Mouse (Mus musculus) intestine, postnatal 0 days (tissue): ENCODE results near the gene Sumf1. TPM values are rescaled to one million over a fixed set of nuclear protein-coding genes. Genes with fewer than 3 reads are reported as not detected.

Source experiments
- ATAC-seq: fragments of 200-750 bp; cut with Nextera tagmentation; 2 replicates; pipeline ENCODE4 v1.8.0; 2017; ENCODE audit warnings: mild to moderate bottlenecking, moderate TSS enrichment, moderate library complexity
- H3K27ac ChIP-seq: fragments of 300-500 bp; sonication (generic); 2 replicates; pipeline ENCODE4 v1.5.1; 2014; ENCODE audit warnings: mild to moderate bottlenecking, low read depth, low read length, moderate library complexity
- H3K27me3 ChIP-seq: fragments of 300-500 bp; sonication (generic); replicated peaks from 2 replicates; pipeline ENCODE4 v1.6.1; 2014; ENCODE audit warnings: low read length, mixed read lengths; ENCODE audit not compliant: control insufficient read depth, insufficient read depth
- H3K36me3 ChIP-seq: fragments of 300-500 bp; sonication (generic); 2 replicates; pipeline ENCODE4 v1.6.1; 2014; ENCODE audit warnings: mild to moderate bottlenecking, moderate library complexity; ENCODE audit not compliant: control insufficient read depth, insufficient read depth
- H3K4me1 ChIP-seq: fragments of 300-500 bp; sonication (generic); replicated peaks from 2 replicates; pipeline ENCODE4 v1.6.1; 2014; ENCODE audit warnings: antibody characterized with exemption, low read length, mixed read lengths; ENCODE audit not compliant: control insufficient read depth, insufficient read depth
- H3K4me2 ChIP-seq: fragments of 300-500 bp; sonication (generic); replicated peaks from 2 replicates; pipeline ENCODE4 v1.6.1; 2014; ENCODE audit warnings: low read depth, mild to moderate bottlenecking, moderate library complexity
- H3K4me3 ChIP-seq: fragments of 300-500 bp; sonication (generic); 2 replicates; pipeline ENCODE4 v1.5.1; 2014; ENCODE audit warnings: low read depth, low read length
- H3K9ac ChIP-seq: fragments of 300-500 bp; sonication (generic); 2 replicates; pipeline ENCODE4 v1.6.1; 2014; ENCODE audit warnings: mild to moderate bottlenecking, low read depth, low read length
- H3K9me3 ChIP-seq: fragments of 300-500 bp; sonication (generic); 2 replicates; pipeline ENCODE4 v1.6.1; 2016; ENCODE audit warnings: mixed run types; ENCODE audit not compliant: control insufficient read depth
- CTCF ChIP-seq: sonication (generic); IDR thresholded peaks from 2 replicates; pipeline ENCODE4 v1.5.1; 2016; ENCODE audit warnings: low read depth, mild to moderate bottlenecking, control low read depth, antibody characterized with exemption, moderate library complexity
- WGBS: fragments of 180-500 bp; shearing (Covaris S2); extraction: QIAGEN DNeasy Blood & Tissue Kit; methylation state at CpG from one replicate; pipeline ENCODE4 v1.1.7; 2014; 5-methylcytosine and 5-hydroxymethylcytosine counted together
- polyA plus RNA-seq: library from polyadenylated mRNA; unstranded; fragments of >200 nt; fragmentation: Nextera tagmentation; extraction: Ambion mirVana; gene quantifications from 2 replicates; pipeline ENCODE4 v1.2.1, GENCODE M21; 2015

Sumf1 gene
- polyA plus RNA-seq, 1 experiment from 2014 or later: 30.1 TPM

GRCm38 (mm10) chr6:108169466-108169865, 15.9 kb downstream of the Sumf1 start:
- ATAC-seq: no peak
- WGBS: 96% methylated on average over 3 of the region's 3 CpGs
- Histone ChIP-seq H3K27me3 (no peaks in the 10 kb centered on the region), H3K4me1 (no peaks in the 10 kb centered on the region), H3K9ac (no peak overlapping the region), H3K36me3 (peaks cover 21% of the 10 kb centered on the region), H3K27ac (no peak overlapping the region), H3K9me3 (no peaks in the 10 kb centered on the region), H3K4me2 (no peak overlapping the region), H3K4me3 (no peak overlapping the region)
- TF ChIP-seq CTCF: no peak

GRCm38 (mm10) chr6:108168723-108169122, 16.7 kb downstream of the Sumf1 start:
- Histone ChIP-seq H3K9ac (no peak overlapping the region), H3K4me1 (no peaks in the 10 kb centered on the region), H3K36me3 (peaks cover 15% of the 10 kb centered on the region), H3K4me2 (no peak overlapping the region), H3K27me3 (no peaks in the 10 kb centered on the region), H3K27ac (no peak overlapping the region), H3K4me3 (no peak overlapping the region), H3K9me3 (no peaks in the 10 kb centered on the region)
- WGBS: 89% methylated on average over 6 of the region's 6 CpGs
- ATAC-seq: no peak
- TF ChIP-seq CTCF: no peak

- Histone ChIP-seq H3K9ac (no peak overlapping the region), H3K4me3 (no peak overlapping the region), H3K27ac (no peak overlapping the region), H3K4me1 (no peaks in the 10 kb centered on the region), H3K27me3 (no peaks in the 10 kb centered on the region), H3K4me2 (no peak overlapping the region), H3K36me3 (peaks cover 14% of the 10 kb centered on the region), H3K9me3 (no peaks in the 10 kb centered on the region)
- no peak for ATAC-seq
- WGBS: 64% methylated on average over 7 of the region's 7 CpGs
- TF ChIP-seq CTCF: no peak
These were observed 17.3 kb downstream of the Sumf1 start for GRCm38 (mm10) chr6:108167946-108168680.

- Histone ChIP-seq H3K36me3 (no peaks in the 10 kb centered on the region; the same call in 1 of the 2 replicates), H3K9ac (no peak overlapping the region), H3K9me3 (no peaks in the 10 kb centered on the region), H3K4me3 (no peak overlapping the region), H3K27me3 (no peaks in the 10 kb centered on the region), H3K27ac (no peak overlapping the region), H3K4me2 (no peak overlapping the region), H3K4me1 (no peaks in the 10 kb centered on the region)
- 84% methylated on average over 2 of the region's 2 CpGs for WGBS
- TF ChIP-seq CTCF: no peak
- no peak for ATAC-seq
These were observed 19.8 kb downstream of the Sumf1 start for GRCm38 (mm10) chr6:108165598-108165997.

DNA sequence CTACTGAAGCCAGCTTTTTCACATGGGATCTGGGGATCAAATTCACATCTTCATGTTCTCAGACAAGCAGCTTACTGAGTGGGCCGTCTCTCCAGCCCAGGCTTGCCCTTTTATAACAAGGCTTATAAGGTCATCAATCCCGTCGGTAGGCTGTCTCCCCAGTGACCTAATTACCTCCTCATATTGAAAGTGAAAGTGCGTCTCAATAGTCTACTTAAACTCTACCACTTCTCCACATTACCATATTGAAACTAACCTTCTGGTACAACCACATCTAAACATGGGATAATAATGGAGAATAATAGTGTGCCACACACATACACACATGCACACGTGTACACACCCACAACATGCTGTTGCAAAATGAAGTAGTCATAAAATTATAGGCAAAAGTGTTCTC, 20.4 kb downstream of the Sumf1 start:
- no peaks in the 10 kb centered on the region; the same call in 1 of the 2 replicates for H3K36me3 ChIP-seq
- no peak overlapping the region for H3K9ac ChIP-seq
- 72% methylated on average over 5 of the region's 5 CpGs for whole genome bisulfite sequencing
- no peaks in the 10 kb centered on the region for H3K9me3 ChIP-seq
- TF ChIP-seq CTCF: no peak
- no peak for ATAC-seq
- no peak overlapping the region for H3K4me3 ChIP-seq
- no peaks in the 10 kb centered on the region for H3K4me1 ChIP-seq
- H3K4me2 ChIP-seq: no peak overlapping the region
- H3K27ac ChIP-seq: no peak overlapping the region
- no peaks in the 10 kb centered on the region for H3K27me3 ChIP-seq

DNA sequence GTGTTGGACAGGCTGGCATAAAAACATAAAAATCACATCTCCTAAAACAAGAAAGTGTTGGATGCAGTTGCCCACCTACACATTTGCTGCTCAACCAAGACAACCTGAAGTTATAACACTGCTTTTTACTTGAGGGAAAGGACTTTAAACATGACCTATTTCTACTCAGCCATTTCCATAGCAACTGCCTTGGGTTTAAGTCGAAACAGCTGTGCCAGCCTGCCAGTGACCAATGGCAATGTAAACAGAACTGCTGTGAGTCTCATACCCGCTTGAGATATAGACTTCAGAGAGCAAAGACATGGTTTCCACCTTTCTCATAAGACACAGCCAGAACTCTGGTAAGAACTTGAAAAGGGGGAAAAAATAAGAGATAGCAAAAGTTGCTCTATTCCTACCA, 24.8 kb downstream of the Sumf1 start:
- Histone ChIP-seq H3K4me1 (no peaks in the 10 kb centered on the region), H3K9ac (no peak overlapping the region), H3K36me3 (no peaks in the 10 kb centered on the region), H3K27me3 (no peaks in the 10 kb centered on the region), H3K4me2 (no peak overlapping the region), H3K4me3 (no peak overlapping the region), H3K9me3 (no peaks in the 10 kb centered on the region), H3K27ac (no peak overlapping the region)
- no peak for TF ChIP-seq CTCF
- WGBS: 42% methylated on average over 2 of the region's 2 CpGs
- ATAC-seq: no peak
